Mouse (Mus musculus): ENCODE measurements at regions not wholly inside any gene's neighbourhood (a gene's known extent, or its start where the extent isn't known, plus 50 kb on each side); places are given as distances from the start of the nearest gene placed in this dataset.

DNA sequence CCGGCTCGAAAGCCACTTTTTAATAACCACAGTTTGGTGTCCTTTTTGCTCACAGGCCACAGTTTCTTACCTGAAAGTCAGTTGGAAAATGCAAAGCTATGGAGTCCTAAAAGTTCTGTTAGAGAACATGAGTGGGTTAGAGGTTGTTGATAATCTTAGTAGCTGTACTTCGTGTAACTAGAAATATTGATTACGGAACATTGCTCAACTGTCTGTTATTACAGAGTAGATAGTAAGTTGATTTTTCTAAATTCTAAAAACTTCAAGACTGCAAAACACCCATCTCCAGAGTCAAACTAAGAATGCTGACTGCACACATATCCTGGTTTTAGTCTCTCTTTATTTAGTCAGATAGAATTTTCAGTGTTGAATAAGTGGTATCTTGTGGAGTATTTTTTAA is 111.0 kb downstream of the Slc38a4 start:
- H3K36me3 ChIP-seq: no peaks in the 10 kb centered on the region
- no peak overlapping the region for H3K27ac ChIP-seq
- no peak overlapping the region for H3K4me3 ChIP-seq (replicated peaks)
- no peak overlapping the region for H3K4me2 ChIP-seq (replicated peaks)
- 94% methylated on average over 4 of the region's 4 CpGs for WGBS
- no peak for ATAC-seq
- no peak overlapping the region for H3K9ac ChIP-seq
- no peaks in the 10 kb centered on the region for H3K9me3 ChIP-seq
- no peaks in the 10 kb centered on the region for H3K4me1 ChIP-seq (replicated peaks)
- no peaks in the 10 kb centered on the region for H3K27me3 ChIP-seq (replicated peaks)

GRCm38 (mm10) chr15:96942651-96943050 is 113.1 kb downstream of the Slc38a4 start:
- Histone ChIP-seq H3K9ac (no peak overlapping the region), H3K36me3 (no peaks in the 10 kb centered on the region), H3K27ac (no peak overlapping the region), H3K9me3 (no peaks in the 10 kb centered on the region), H3K4me1 (replicated peaks) (no peaks in the 10 kb centered on the region), H3K27me3 (replicated peaks) (no peaks in the 10 kb centered on the region), H3K4me3 (replicated peaks) (no peak overlapping the region), H3K4me2 (replicated peaks) (no peak overlapping the region)
- ATAC-seq: no peak
- 88% methylated on average over 4 of the region's 4 CpGs for WGBS

DNA sequence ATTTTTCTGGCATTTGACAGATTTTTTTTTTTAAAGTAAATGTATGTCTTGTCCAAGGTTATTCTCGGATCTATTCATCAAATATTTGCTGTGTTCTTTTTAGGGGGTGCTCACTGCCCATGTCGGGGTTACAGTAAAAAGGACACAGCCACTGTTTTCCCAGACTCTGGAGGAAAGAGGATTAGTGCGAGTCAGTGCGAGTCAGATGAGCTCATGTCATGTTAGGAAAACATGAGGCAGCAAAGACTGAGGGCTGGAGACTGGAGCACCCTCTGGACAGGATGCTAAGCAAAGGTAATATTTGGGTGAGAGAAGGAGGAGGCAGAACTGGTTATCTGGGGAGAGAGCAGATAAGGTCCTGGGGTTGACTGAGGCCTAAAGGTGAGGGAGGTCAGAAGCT is 117.3 kb downstream of the Slc38a4 start:
- no peaks in the 10 kb centered on the region for H3K36me3 ChIP-seq
- H3K9me3 ChIP-seq: no peaks in the 10 kb centered on the region
- H3K9ac ChIP-seq: no peak overlapping the region
- 69% methylated on average over 4 of the region's 4 CpGs for WGBS
- no peak overlapping the region for H3K4me2 ChIP-seq (replicated peaks)
- H3K27ac ChIP-seq: no peak overlapping the region
- ATAC-seq: no peak
- H3K27me3 ChIP-seq (replicated peaks): no peaks in the 10 kb centered on the region
- no peaks in the 10 kb centered on the region for H3K4me1 ChIP-seq (replicated peaks)
- no peak overlapping the region for H3K4me3 ChIP-seq (replicated peaks)

- H3K9ac ChIP-seq: no peak overlapping the region
- H3K4me1 ChIP-seq (replicated peaks): no peaks in the 10 kb centered on the region
- WGBS: 57% methylated on average over 6 of the region's 6 CpGs
- H3K4me3 ChIP-seq (replicated peaks): no peak overlapping the region
- ATAC-seq: no peak
- no peaks in the 10 kb centered on the region for H3K9me3 ChIP-seq
- H3K36me3 ChIP-seq: no peaks in the 10 kb centered on the region
- H3K27me3 ChIP-seq (replicated peaks): no peaks in the 10 kb centered on the region
- no peak overlapping the region for H3K27ac ChIP-seq
- no peak overlapping the region for H3K4me2 ChIP-seq (replicated peaks)
Observed at GRCm38 (mm10) chr15:96937623-96938022, 118.1 kb downstream of the Slc38a4 start.

DNA sequence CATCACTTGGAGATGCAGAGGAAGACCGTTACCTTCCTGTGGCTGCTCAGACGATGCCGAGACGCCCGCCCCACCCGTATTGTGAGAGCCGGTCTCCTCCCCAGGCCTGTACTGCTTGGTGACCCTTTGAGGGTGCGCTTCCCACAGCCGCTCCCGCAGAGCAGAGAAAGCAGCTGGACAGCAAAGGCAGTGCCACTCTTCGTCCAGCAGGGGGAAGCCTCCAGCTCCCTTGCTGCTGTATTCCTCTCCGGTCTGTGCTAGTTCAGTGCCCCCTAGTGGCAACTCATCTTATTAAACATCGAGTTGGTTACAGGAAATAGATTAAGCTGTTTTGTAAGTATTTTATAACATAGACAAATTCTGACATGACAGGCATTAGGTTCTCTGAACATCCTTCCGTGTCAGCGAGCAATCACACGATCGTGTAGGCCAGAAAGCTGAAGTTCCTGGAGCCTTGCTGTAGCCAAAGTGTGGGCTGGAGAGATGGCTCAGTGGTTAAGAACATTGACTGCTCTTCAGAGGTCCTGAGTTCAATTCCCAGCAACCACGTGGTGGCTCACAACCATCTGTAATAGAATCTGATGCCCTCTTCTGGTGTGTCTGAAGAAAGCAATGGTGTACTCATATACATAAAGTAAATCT is 118.9 kb downstream of the Slc38a4 start:
- H3K27ac ChIP-seq: no peak overlapping the region
- 5% methylated on average over 18 of the region's 18 CpGs for WGBS
- ATAC-seq: peak; percentile 96
- H3K9ac ChIP-seq: no peak overlapping the region
- no peaks in the 10 kb centered on the region for H3K9me3 ChIP-seq
- no peaks in the 10 kb centered on the region for H3K36me3 ChIP-seq
- peak overlapping the region; percentile 11; the same call in 1 of the 2 replicates for H3K4me3 ChIP-seq (replicated peaks)
- no peaks in the 10 kb centered on the region for H3K4me1 ChIP-seq (replicated peaks)
- H3K4me2 ChIP-seq (replicated peaks): peak overlapping the region; percentile 66
- no peaks in the 10 kb centered on the region for H3K27me3 ChIP-seq (replicated peaks)

- Histone ChIP-seq H3K4me1 (replicated peaks) (no peaks in the 10 kb centered on the region), H3K4me2 (replicated peaks) (peak overlapping the region; percentile 66), H3K36me3 (no peaks in the 10 kb centered on the region), H3K9me3 (no peaks in the 10 kb centered on the region), H3K27ac (no peak overlapping the region), H3K4me3 (replicated peaks) (peak overlapping the region; percentile 11; the same call in 1 of the 2 replicates), H3K9ac (no peak overlapping the region), H3K27me3 (replicated peaks) (no peaks in the 10 kb centered on the region)
- WGBS: 64% methylated on average over 5 of the region's 5 CpGs
- 0 out of 2 replicates have a peak, but pooled peaks have one; percentile 17 for ATAC-seq
Observed at GRCm38 (mm10) chr15:96936216-96936615, 119.5 kb downstream of the Slc38a4 start.

DNA sequence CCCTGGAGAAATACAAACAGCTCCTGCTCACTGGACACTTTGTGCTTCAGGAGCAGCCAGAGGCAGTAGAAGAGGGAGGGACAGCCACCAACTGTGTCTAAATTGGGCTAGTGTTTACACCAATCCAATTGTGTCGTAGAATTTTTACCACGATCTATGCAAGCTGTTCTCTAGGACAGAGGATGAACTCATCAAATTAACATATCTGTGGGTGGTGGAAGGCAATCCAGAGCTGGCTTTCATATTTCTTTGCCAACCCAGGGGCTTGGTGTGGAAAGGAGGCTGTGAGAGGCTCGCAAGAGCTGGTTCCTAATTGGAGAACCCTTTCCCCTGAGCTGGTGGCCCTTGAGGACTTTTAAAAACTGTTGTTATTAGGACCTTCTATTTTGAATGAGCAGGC is 122.3 kb downstream of the Slc38a4 start:
- H3K27ac ChIP-seq: no peak overlapping the region
- no peaks in the 10 kb centered on the region for H3K36me3 ChIP-seq
- no peak overlapping the region for H3K4me2 ChIP-seq (replicated peaks)
- H3K27me3 ChIP-seq (replicated peaks): no peaks in the 10 kb centered on the region
- WGBS: 45% methylated on average over 3 of the region's 3 CpGs
- no peak overlapping the region for H3K4me3 ChIP-seq (replicated peaks)
- no peak overlapping the region for H3K9ac ChIP-seq
- ATAC-seq: no peak
- H3K4me1 ChIP-seq (replicated peaks): no peaks in the 10 kb centered on the region
- H3K9me3 ChIP-seq: no peaks in the 10 kb centered on the region

- ATAC-seq: no peak
- no peaks in the 10 kb centered on the region for H3K9me3 ChIP-seq
- no peaks in the 10 kb centered on the region for H3K4me1 ChIP-seq (replicated peaks)
- no peak overlapping the region for H3K4me3 ChIP-seq (replicated peaks)
- H3K36me3 ChIP-seq: no peaks in the 10 kb centered on the region
- no peak overlapping the region for H3K9ac ChIP-seq
- no peaks in the 10 kb centered on the region for H3K27me3 ChIP-seq (replicated peaks)
- no peak overlapping the region for H3K27ac ChIP-seq
- no peak overlapping the region for H3K4me2 ChIP-seq (replicated peaks)
- WGBS: 82% methylated on average over 6 of the region's 6 CpGs
Observed at GRCm38 (mm10) chr15:96930531-96930930, 125.2 kb downstream of the Slc38a4 start.

DNA sequence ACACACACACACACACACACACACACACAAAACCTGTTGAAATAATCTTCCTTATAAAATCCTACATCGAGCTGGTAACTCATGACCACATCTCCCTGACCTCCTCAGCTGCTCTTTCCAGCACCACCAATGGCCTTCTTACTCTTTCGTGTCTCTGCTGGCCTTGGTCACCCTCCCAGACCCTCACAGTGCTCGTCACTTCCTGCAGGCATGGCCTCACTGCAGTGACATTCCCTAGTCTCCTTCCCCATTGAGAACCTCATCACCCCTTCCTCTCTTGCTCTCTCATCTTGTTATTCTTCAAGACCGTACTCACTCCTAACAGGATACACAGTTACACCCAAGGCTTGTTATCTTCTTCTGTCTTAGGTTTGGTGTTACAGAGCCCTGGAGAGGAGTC is 126.0 kb downstream of the Slc38a4 start:
- Histone ChIP-seq H3K27ac (no peak overlapping the region), H3K4me1 (replicated peaks) (no peaks in the 10 kb centered on the region), H3K27me3 (replicated peaks) (no peaks in the 10 kb centered on the region), H3K4me2 (replicated peaks) (no peak overlapping the region), H3K4me3 (replicated peaks) (no peak overlapping the region), H3K9ac (no peak overlapping the region), H3K9me3 (no peaks in the 10 kb centered on the region), H3K36me3 (no peaks in the 10 kb centered on the region)
- ATAC-seq: no peak
- WGBS: 79% methylated on average over 4 of the region's 4 CpGs

- peak; percentile 47 for ATAC-seq
- Histone ChIP-seq H3K27me3 (replicated peaks) (no peaks in the 10 kb centered on the region), H3K4me2 (replicated peaks) (no peak overlapping the region), H3K4me3 (replicated peaks) (no peak overlapping the region), H3K4me1 (replicated peaks) (no peaks in the 10 kb centered on the region), H3K27ac (no peak overlapping the region), H3K9me3 (no peaks in the 10 kb centered on the region), H3K36me3 (no peaks in the 10 kb centered on the region), H3K9ac (no peak overlapping the region)
- 68% methylated on average over 4 of the region's 4 CpGs for WGBS
Observed at GRCm38 (mm10) chr15:96928692-96929091, 127.1 kb downstream of the Slc38a4 start.

DNA sequence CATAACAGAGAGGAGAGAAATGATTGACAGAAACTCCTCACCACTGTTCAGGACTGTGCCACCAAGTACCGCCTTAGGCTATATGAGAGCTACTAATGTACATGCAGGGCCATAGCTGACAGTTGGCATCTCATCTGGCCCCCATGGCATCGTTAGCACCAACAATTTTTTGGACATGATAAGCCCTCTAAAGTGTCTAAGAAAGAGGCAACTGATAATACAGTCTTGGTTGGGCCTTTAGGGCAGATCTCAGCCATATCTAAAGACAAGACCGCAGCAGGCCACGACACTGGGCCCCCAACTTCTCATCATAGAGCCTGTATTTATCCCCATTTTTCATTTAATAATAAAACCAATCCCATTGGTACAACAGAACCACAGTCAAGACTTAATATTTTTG is 128.1 kb downstream of the Slc38a4 start:
- Histone ChIP-seq H3K9ac (no peak overlapping the region), H3K36me3 (no peaks in the 10 kb centered on the region), H3K27ac (no peak overlapping the region), H3K4me2 (replicated peaks) (no peak overlapping the region), H3K4me3 (replicated peaks) (no peak overlapping the region), H3K27me3 (replicated peaks) (no peaks in the 10 kb centered on the region), H3K9me3 (no peaks in the 10 kb centered on the region), H3K4me1 (replicated peaks) (no peaks in the 10 kb centered on the region)
- 93% methylated on average over 4 of the region's 4 CpGs for WGBS
- no peak for ATAC-seq

GRCm38 (mm10) chr15:96926660-96927059 is 129.1 kb downstream of the Slc38a4 start:
- no peak for ATAC-seq
- WGBS: 75% methylated on average over 1 of the region's 1 CpGs

GRCm38 (mm10) chr15:96916586-96916985 is 139.2 kb downstream of the Slc38a4 start:
- no peak overlapping the region for H3K27ac ChIP-seq
- no peaks in the 10 kb centered on the region for H3K27me3 ChIP-seq (replicated peaks)
- no peaks in the 10 kb centered on the region for H3K4me1 ChIP-seq (replicated peaks)
- ATAC-seq: no peak
- no peaks in the 10 kb centered on the region for H3K9me3 ChIP-seq
- no peak overlapping the region for H3K4me2 ChIP-seq (replicated peaks)
- H3K9ac ChIP-seq: no peak overlapping the region
- H3K36me3 ChIP-seq: no peaks in the 10 kb centered on the region
- no peak overlapping the region for H3K4me3 ChIP-seq (replicated peaks)
- 89% methylated on average over 7 of the region's 7 CpGs for WGBS

More at GRCm38 (mm10) chr15:96926660-96927059, 129.1 kb downstream of the Slc38a4 start:
- no peaks in the 10 kb centered on the region for H3K9me3 ChIP-seq
- no peaks in the 10 kb centered on the region for H3K27me3 ChIP-seq (replicated peaks)
- no peak overlapping the region for H3K9ac ChIP-seq
- no peak overlapping the region for H3K27ac ChIP-seq
- no peak overlapping the region for H3K4me3 ChIP-seq (replicated peaks)
- H3K4me2 ChIP-seq (replicated peaks): no peak overlapping the region
- H3K4me1 ChIP-seq (replicated peaks): no peaks in the 10 kb centered on the region
- H3K36me3 ChIP-seq: no peaks in the 10 kb centered on the region

Data from intestine, embryonic 15.5 days (tissue).